Mouse (Mus musculus) gastrocnemius, postnatal 14 days (tissue): ENCODE data around the gene Mrpl18. TPM values are rescaled to one million over a fixed set of nuclear protein-coding genes. Genes with fewer than 3 reads are reported as not detected.

Experiments used
- DNase-seq: peaks from one replicate; pipeline ENCODE4 v3.0.0; 2021; ENCODE audit warnings: mixed read lengths
- intact Hi-C: fragments of 180-260 bp; cut with DNase I; formaldehyde crosslinking; loops from one replicate; pipeline ENCODE4 v1.15.1; 2025; ENCODE audit warnings: low total_unique reads
- microRNA-seq, 2 experiments: library from miRNA; unstranded; fragments of <30 nt; microRNA quantifications; one replicate each; pipeline ENCODE4 v1.2.0; 2021
- total RNA-seq, 2 experiments: library from RNA; stranded (reverse); gene quantifications; 2 replicates each; pipeline ENCODE4 v1.2.3; 2021

The Mrpl18 gene
- total RNA-seq, 2 experiments from 2014 or later = 86.2 to 87.2 TPM

GRCm38 (mm10) chr17:12872275-12873028, 43.7 kb downstream of the Mrpl18 start:
- no peak for DNase-seq
- intact Hi-C loops = no loop called here

- intact Hi-C loops = no loop called here
- no peak for DNase-seq
These were observed 47.5 kb downstream of the Mrpl18 start for GRCm38 (mm10) chr17:12868640-12869039.

DNA sequence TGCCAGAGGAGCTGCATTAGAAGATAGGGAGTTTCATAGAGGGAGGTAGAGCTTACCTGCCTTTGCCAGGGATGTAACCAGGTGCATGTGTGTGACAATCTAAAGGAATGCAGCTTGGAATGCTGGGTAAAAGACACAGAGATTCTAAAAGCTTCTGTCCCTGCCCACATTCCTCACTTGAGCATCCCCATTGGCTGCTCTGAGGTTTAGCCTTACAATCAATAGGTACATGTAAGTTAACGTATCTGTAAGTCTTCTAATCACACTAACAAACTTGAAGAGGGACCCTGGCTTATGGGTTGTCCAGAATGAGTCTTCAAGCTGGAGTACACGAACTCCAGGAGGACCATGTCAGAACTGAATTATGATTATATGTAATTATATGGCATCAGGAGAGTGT, 48.1 kb downstream of the Mrpl18 start, which contains the start of gene Mas1:
Mas1 (minus strand) TSS at position 101 of the 400 bp plus-strand sequence.
- intact Hi-C loops = no loop called here
- DNase-seq = no peak

DNA sequence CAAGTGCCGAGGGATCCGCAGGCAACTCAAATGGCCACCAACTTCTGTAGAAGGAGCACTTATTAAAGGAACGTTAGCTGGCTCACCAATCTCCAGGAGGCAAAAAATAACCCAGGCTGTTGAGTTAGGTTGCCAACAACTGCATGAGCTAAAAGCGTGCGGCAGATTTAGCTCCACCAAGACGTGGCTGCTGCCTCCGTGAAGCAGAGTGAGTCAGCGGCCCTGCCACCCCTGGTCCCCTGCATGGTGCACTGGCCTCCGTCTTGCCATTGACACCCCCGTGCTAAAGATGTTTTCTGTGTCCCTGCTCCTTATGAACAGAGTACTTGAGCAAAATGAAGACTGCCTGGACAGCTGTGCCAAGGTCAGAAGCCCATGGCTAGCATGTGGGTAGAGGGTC, 49.3 kb downstream of the Mrpl18 start:
- intact Hi-C loops = no loop called here
- no peak for DNase-seq

DNA sequence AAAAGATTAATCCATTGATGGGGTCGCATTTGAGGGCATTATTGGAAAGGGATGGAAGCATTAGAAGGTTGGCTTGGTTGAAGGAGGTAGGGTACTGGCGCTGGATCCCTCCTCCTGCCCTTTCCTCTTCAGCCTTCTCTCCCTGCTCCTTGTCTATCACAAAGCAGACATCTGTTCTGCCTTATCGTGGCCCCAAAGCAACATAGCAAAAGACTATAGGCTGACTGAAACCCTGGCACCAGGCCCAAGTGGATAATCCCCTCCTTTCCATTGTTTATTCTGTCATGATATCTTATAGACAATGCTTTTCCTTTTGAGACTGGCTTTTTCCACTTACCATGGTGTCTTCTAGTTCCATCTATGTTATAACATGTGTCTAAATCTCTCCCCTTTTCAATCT, 50.7 kb downstream of the Mrpl18 start:
- intact Hi-C loops = no loop called here
- DNase-seq = no peak

DNA sequence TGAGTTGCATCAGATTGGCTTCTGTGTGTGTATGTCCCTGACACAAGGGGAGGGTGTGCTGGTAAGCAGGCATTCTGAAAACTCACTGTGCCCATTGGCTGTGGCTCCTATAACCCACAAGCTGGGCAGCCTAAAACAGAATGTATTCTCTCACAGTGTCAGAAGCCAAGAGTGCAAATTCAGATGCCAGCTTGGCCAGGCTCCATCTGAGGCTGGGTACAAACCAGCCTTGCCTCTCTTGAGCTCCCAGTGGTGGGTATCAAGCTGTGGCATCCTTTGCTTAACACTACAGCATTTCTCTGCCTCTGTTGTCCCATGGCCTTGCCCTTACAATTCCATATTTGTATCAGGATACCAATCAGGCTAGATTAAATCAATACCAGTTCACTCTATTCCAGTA, 52.0 kb downstream of the Mrpl18 start:
- DNase-seq = no peak
- intact Hi-C loops = no loop called here

Small RNA genes lying within 50 kb of the gene (microRNA-seq; reads per million reads assigned to microRNA genes)
- gene Gm24085 = 0 reads per million in 2 experiments

Other genes starting within 250 kb of the Mrpl18 start
- gene Slc22a1, start 240.5 kb downstream of the Mrpl18 start, total RNA-seq = not detected
- 10 to 100 TPM; 64.3 to 72.6 TPM for gene Igf2r, start 146.7 kb downstream of the Mrpl18 start, total RNA-seq
- gene Mas1, start 48.2 kb downstream of the Mrpl18 start, total RNA-seq = under 1 TPM; 0.18 to 0.90 TPM
- 1 to 10 TPM; 1.8 to 2.1 TPM for gene Mrgprh, start 40.3 kb downstream of the Mrpl18 start, total RNA-seq
- gene Pnldc1, start 6.1 kb downstream of the Mrpl18 start, total RNA-seq = under 1 TPM; 0.14 to 0.91 TPM
- gene Tcp1, start 644 bp downstream of the Mrpl18 start, total RNA-seq = 100 to 1,000 TPM; 205 to 212 TPM
- not detected for gene Acat3, start 24.3 kb upstream of the Mrpl18 start, total RNA-seq
- gene Acat2, start 44.4 kb upstream of the Mrpl18 start, total RNA-seq = 1 to 10 TPM; 4.7 to 6.4 TPM
- gene Wtap, start 77.8 kb upstream of the Mrpl18 start, total RNA-seq = 10 to 100 TPM; 27.9 to 31.2 TPM
- 100 to 1,000 TPM; 302 to 371 TPM for gene Sod2, start 90.5 kb upstream of the Mrpl18 start, total RNA-seq
- not detected for gene Gpr31b, start 136.0 kb upstream of the Mrpl18 start, total RNA-seq
- under 1 TPM; 0.27 to 0.35 TPM for gene Tcp10b, start 144.8 kb upstream of the Mrpl18 start, total RNA-seq
- gene Unc93a, start 215.5 kb upstream of the Mrpl18 start, total RNA-seq = not detected